Mouse (Mus musculus) forebrain, embryonic 10.5 days (tissue): ENCODE results near the gene Zfp62. TPM values are rescaled to one million over a fixed set of nuclear protein-coding genes. Genes with fewer than 3 reads are reported as not detected.

Experiments
- polyA plus RNA-seq: library from polyadenylated mRNA; unstranded; fragments of >200 nt; fragmentation: Nextera tagmentation; extraction: Ambion mirVana; gene quantifications from 2 replicates; pipeline ENCODE4 v1.2.1, GENCODE M21; 2016

Gene Zfp62
- polyA plus RNA-seq, 1 experiment from 2014 or later = 42.3 TPM

Other genes with a start within 250 kb of the Zfp62 start
- gene Olfr56, start 224.4 kb upstream of the Zfp62 start, polyA plus RNA-seq = not detected in 2 replicates
- gene 9930111J21Rik1, start 223.9 kb upstream of the Zfp62 start, polyA plus RNA-seq = 0.22 and 0.45 TPM in 2 replicates
- not detected in 2 replicates for gene Gm12185, start 211.1 kb upstream of the Zfp62 start, polyA plus RNA-seq
- gene Tgtp1, start 209.1 kb upstream of the Zfp62 start, polyA plus RNA-seq = not detected in 2 replicates
- gene 9930111J21Rik2, start 152.1 kb upstream of the Zfp62 start, polyA plus RNA-seq = 0.12 and 0.32 TPM in 2 replicates
- gene Tgtp2, start 139.1 kb upstream of the Zfp62 start, polyA plus RNA-seq = not detected in 2 replicates
- 0.12 and 0.62 TPM in 2 replicates for gene Ifi47, start 126.7 kb upstream of the Zfp62 start, polyA plus RNA-seq
- gene Olfr1396, start 88.4 kb upstream of the Zfp62 start, polyA plus RNA-seq = not detected in 2 replicates
- gene Olfr1395, start 61.0 kb upstream of the Zfp62 start, polyA plus RNA-seq = not detected in 2 replicates
- not detected in 2 replicates for gene Olfr1394, start 48.9 kb upstream of the Zfp62 start, polyA plus RNA-seq
- 0.07 and 0.14 TPM in 2 replicates for gene Btnl9, start 16.1 kb upstream of the Zfp62 start, polyA plus RNA-seq
- 39.6 and 44.9 TPM in 2 replicates for gene Mgat1, start 40.9 kb downstream of the Zfp62 start, polyA plus RNA-seq
- gene Olfr1393, start 75.0 kb downstream of the Zfp62 start, polyA plus RNA-seq = 0.07 TPM in 1 of 2 replicates, not detected in the other
- not detected in 2 replicates for gene Olfr1392, start 82.0 kb downstream of the Zfp62 start, polyA plus RNA-seq
- not detected in 2 replicates for gene Olfr10, start 101.4 kb downstream of the Zfp62 start, polyA plus RNA-seq
- not detected in 2 replicates for gene Olfr1391, start 119.5 kb downstream of the Zfp62 start, polyA plus RNA-seq
- gene Olfr1390, start 131.9 kb downstream of the Zfp62 start, polyA plus RNA-seq = not detected in 2 replicates
- gene Olfr1389, start 219.8 kb downstream of the Zfp62 start, polyA plus RNA-seq = not detected in 2 replicates
- 0.25 and 0.33 TPM in 2 replicates for gene Olfr1388, start 233.3 kb downstream of the Zfp62 start, polyA plus RNA-seq